Mouse (Mus musculus): ENCODE results near the gene Duox1. TPM values are rescaled to one million over a fixed set of nuclear protein-coding genes. Genes with fewer than 3 reads are reported as not detected.
A peak's percentile ranks its signal among the peaks of the same experiment; 100 is the strongest.

Duox1 gene
- polyA plus RNA-seq, 1 experiment from 2014 or later: 0.06 TPM

DNA sequence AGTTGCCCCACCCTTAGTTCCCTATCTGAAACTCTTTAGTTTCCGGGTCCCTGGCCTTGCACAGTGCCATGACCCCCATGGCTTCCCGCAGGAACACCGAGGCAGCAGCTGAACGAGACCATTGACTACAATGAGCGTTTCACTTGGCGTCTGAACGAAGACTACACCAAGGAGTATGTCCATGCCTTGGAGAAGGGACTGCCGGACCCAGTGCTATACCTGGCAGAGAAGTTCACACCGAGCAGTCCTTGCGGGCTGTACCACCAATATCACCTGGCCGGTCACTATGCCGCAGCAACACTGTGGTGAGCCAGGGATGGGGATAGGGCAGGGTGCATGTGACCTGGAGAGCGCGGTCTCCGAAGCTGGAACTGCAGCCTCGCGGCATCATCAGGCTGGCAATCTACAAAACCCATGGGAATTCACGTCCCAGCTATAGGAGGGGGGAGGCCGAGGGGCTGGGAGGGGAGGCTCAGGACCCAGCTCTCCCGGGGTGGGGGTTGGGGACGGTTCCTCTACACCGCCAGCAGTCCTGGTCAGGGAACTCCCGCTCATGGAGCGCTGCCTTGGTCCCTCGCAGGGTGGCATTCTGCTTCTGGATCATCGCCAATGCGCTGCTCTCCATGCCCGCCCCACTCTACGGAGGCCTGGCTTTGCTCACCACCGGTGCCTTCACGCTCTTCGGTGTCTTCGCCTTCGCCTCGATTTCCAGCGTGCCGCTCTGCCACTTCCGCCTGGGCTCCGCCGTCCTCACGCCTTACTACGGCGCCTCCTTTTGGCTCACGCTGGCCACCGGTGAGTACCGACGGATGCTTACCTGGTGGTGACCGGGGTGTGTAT, 14.2 kb upstream of the Duox1 start:
- WGBS: 1% methylated on average over 45 of the region's 48 CpGs
- Histone ChIP-seq H3K4me2 (replicated peaks) (peak overlapping the region; percentile 93), H3K27me3 (peaks cover 80% of the 10 kb centered on the region), H3K9me3 (no peaks in the 10 kb centered on the region), H3K4me3 (peak overlapping the region; percentile 50), H3K4me1 (peaks cover 38% of the 10 kb centered on the region), H3K9ac (replicated peaks) (peak overlapping the region; percentile 45), H3K36me3 (no peaks in the 10 kb centered on the region), H3K27ac (replicated peaks) (no peak overlapping the region)
- peak; percentile 52 for ATAC-seq (replicated peaks)

DNA sequence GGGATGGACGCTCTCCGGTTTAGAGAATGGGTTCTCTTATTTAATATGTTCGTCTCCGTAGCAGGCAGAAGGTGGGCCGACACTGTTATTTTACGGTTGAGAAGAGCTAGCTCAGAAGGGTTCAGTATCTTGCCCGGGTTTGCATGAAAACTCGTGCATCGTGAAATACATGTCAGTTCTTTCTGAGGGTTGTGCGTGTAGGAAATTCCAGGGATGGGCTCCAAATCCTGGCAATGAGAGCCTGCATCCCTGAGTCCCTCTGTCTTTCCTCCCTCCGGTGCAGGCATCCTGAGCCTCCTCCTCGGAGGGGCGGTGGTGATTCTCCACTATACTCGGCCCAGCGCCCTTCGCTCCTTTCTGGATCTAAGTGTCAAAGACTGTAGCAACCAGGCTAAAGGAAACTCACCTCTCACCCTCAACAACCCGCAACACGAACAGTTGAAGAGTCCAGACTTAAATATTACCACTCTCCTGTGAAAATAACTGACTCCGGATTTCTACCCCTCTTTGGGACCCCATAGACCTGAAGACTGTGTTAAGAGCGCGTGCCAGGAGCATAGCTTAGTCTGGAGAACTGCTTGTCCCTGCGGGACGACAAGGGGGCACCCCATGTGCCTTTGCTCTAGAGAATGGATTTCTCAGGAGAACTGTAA, 13.4 kb upstream of the Duox1 start:
- no peak for ATAC-seq (replicated peaks)
- 8% methylated on average over 23 of the region's 23 CpGs for WGBS
- Histone ChIP-seq H3K27ac (replicated peaks) (no peak overlapping the region), H3K9me3 (no peaks in the 10 kb centered on the region), H3K27me3 (peaks cover 76% of the 10 kb centered on the region), H3K9ac (replicated peaks) (peak overlapping the region; percentile 45), H3K4me2 (replicated peaks) (peak overlapping the region; percentile 93), H3K36me3 (no peaks in the 10 kb centered on the region), H3K4me1 (peaks cover 38% of the 10 kb centered on the region), H3K4me3 (peak overlapping the region; percentile 50)

DNA sequence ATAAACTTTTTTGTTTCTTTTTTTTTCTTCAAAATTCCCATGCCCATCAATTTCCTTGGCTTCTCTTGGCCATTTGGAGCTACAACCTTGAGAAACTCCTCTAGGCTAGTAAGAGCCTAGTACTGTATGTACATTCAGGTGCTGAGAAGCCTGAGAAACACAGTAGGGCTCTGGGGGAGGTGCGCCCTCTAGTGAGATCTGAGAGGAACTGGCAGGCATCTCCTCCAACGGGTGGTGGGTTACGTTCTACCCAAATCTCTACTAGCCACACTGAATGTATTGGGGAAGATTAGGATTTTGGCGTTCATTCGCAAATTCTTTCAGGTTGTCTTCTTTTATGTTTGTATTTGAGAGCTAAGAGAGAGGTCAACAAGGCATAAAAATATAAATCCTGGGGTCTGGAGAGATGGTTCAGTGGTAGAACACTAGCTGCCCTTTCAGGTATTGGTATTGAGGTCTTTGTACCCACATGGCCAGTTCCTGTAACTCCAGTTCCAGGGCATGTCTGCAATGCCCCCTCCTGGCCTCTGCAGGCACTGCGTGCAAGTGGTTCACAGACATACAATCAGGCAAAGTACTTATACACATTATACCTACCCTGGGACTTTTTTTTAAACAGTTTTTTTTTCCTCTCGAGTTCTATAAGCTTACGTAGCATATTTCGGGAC, 12.8 kb upstream of the Duox1 start:
- Histone ChIP-seq H3K36me3 (no peaks in the 10 kb centered on the region), H3K9me3 (no peaks in the 10 kb centered on the region), H3K4me2 (replicated peaks) (no peak overlapping the region), H3K4me1 (peaks cover 32% of the 10 kb centered on the region), H3K27me3 (peaks cover 72% of the 10 kb centered on the region), H3K27ac (replicated peaks) (no peak overlapping the region), H3K9ac (replicated peaks) (no peak overlapping the region), H3K4me3 (no peak overlapping the region)
- ATAC-seq (replicated peaks): peak; percentile 65
- WGBS: 12% methylated on average over 9 of the region's 9 CpGs

DNA sequence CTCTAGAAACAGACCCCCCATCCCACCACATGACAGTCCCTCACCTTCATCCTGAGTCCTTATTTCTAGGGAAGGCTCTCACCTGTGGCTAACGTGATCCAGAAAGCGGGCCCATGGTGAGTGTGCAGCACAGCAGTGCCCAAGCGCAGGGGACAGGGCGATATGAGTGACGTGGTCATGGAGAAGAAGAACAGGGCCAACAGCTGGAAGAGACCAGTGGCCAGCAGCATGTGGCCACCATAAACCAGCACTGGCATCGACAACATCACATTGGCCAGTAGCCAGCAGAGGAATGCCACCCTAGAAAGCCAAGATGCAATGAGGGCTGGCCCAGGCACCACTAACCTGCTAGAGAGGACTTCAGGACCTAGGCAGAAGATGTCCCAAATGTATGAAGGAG, 10.9 kb upstream of the Duox1 start:
- Histone ChIP-seq H3K9ac (replicated peaks) (no peak overlapping the region), H3K4me1 (peaks cover 16% of the 10 kb centered on the region), H3K36me3 (no peaks in the 10 kb centered on the region), H3K9me3 (no peaks in the 10 kb centered on the region), H3K27ac (replicated peaks) (no peak overlapping the region), H3K4me3 (no peak overlapping the region), H3K27me3 (peaks cover 54% of the 10 kb centered on the region), H3K4me2 (replicated peaks) (no peak overlapping the region)
- no peak for ATAC-seq (replicated peaks)
- 93% methylated on average over 6 of the region's 6 CpGs for WGBS

DNA sequence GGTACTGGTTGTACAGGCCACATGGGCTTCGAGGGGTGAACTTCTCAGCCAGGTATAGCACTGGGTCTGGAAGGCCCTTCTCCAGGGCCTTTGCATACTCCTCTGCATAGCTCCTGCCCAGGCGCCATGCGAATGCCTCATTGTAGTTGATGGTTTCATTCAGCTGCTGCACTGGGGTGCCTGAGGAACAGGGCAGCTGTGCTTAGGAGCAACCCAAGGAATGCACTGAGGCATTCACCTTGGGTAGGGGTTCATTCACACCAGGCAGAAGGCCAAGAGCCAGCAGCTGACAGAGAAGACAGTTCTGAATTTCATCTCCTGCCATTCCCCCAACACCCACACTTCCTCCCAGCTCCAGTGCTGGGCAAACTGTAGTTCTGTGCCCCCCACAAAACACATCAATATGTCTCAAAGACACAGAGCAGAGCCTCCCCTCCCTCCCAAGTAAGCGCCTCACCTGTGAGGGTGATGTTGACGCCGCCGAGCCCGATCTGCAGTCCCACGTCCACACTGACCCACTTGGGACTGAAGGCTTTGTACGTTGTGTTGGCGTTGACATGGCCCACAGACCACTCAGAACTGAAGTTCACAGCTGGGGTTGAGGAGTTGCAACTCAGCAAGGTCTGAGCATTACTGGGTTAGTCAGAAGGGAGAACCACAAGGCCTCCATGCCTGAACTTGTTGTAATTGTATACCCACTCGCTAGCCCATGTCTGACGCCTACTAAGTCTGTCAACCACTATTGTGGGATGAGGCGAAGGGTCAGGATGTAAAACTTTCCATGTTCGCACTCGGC, 10.2 kb upstream of the Duox1 start:
- Histone ChIP-seq H3K36me3 (no peaks in the 10 kb centered on the region), H3K9me3 (no peaks in the 10 kb centered on the region), H3K4me3 (no peak overlapping the region), H3K4me2 (replicated peaks) (no peak overlapping the region), H3K27me3 (peaks cover 46% of the 10 kb centered on the region), H3K27ac (replicated peaks) (no peak overlapping the region), H3K4me1 (peaks cover 16% of the 10 kb centered on the region), H3K9ac (replicated peaks) (no peak overlapping the region)
- ATAC-seq (replicated peaks): no peak
- WGBS: 86% methylated on average over 16 of the region's 16 CpGs

DNA sequence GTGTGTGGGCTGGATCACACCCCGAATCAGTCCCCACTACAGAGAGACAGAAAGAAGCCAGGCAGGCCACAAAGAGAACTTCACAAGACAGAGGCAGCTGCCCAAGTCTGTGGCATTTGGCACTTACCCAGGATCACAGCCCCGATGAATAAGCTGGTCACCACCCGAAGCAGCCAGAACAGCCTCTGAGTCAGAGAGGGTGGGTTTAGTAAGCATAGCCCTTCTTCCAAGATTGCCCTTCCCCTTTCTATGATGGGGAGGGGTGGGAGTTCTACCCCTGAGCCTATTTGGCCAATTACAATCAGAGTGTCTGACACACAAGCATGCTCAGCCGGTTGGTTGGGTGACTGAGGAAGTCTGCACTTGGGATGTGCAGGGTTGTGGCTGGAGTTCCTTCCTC, 9.3 kb upstream of the Duox1 start:
- ATAC-seq (replicated peaks): no peak
- Histone ChIP-seq H3K4me2 (replicated peaks) (no peak overlapping the region), H3K4me3 (no peak overlapping the region), H3K4me1 (peaks cover 12% of the 10 kb centered on the region), H3K9ac (replicated peaks) (no peak overlapping the region), H3K27me3 (peaks cover 39% of the 10 kb centered on the region), H3K36me3 (no peaks in the 10 kb centered on the region), H3K9me3 (no peaks in the 10 kb centered on the region), H3K27ac (replicated peaks) (no peak overlapping the region)
- 48% methylated on average over 4 of the region's 4 CpGs for WGBS

DNA sequence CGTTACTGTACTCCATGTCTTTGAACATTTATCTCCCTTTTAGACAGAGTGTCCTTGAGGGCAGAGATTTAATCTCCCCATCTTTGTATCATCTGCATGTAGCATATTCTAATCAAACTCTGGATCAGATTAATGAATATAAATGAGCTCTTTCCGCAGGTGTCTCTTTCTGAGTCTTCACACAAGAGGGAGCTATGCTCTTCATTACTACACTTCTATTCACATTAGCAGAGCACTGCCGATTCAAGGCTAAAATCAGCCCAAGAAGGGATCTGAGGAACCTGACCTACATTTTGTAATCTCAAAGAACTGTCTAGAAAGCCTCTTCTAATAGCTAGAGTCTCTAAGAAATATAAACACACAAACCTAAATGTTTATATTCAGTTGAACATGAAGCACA, 5.8 kb upstream of the Duox1 start:
- ATAC-seq (replicated peaks): no peak

DNA sequence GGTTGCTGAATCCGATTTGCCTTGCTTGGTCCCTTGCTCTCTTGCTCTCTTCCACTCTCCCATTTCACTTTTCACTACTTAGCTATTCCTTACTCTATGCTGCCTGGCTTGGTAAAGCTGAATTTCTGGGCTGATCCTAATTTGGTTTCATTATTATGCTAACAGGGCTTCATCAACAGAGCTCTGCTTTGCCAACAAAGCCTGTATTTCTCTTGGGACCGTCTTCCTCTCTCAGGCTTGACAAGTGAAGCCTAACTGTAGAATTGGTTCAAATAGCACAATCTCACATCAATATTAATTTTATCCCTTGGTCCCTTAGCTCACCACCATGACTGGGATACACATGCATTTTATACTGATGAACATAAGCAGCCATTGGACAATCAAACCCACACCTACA, 3.9 kb upstream of the Duox1 start:
- Histone ChIP-seq H3K9me3 (no peaks in the 10 kb centered on the region), H3K27me3 (peaks cover 40% of the 10 kb centered on the region), H3K4me1 (peaks cover 12% of the 10 kb centered on the region), H3K4me2 (replicated peaks) (no peak overlapping the region), H3K9ac (replicated peaks) (no peak overlapping the region), H3K36me3 (no peaks in the 10 kb centered on the region), H3K4me3 (no peak overlapping the region), H3K27ac (replicated peaks) (no peak overlapping the region)
- ATAC-seq (replicated peaks): no peak
- 26% methylated on average over 2 of the region's 2 CpGs for WGBS

More for the DNA sequence above, 5.8 kb upstream of the Duox1 start:
- H3K9me3 ChIP-seq: no peaks in the 10 kb centered on the region
- no peak overlapping the region for H3K27ac ChIP-seq (replicated peaks)
- 46% methylated on average over 3 of the region's 3 CpGs for WGBS
- no peak overlapping the region for H3K4me3 ChIP-seq
- H3K9ac ChIP-seq (replicated peaks): no peak overlapping the region
- no peak overlapping the region for H3K4me2 ChIP-seq (replicated peaks)
- no peaks in the 10 kb centered on the region for H3K36me3 ChIP-seq
- peaks cover 41% of the 10 kb centered on the region for H3K27me3 ChIP-seq
- H3K4me1 ChIP-seq: peaks cover 12% of the 10 kb centered on the region

DNA sequence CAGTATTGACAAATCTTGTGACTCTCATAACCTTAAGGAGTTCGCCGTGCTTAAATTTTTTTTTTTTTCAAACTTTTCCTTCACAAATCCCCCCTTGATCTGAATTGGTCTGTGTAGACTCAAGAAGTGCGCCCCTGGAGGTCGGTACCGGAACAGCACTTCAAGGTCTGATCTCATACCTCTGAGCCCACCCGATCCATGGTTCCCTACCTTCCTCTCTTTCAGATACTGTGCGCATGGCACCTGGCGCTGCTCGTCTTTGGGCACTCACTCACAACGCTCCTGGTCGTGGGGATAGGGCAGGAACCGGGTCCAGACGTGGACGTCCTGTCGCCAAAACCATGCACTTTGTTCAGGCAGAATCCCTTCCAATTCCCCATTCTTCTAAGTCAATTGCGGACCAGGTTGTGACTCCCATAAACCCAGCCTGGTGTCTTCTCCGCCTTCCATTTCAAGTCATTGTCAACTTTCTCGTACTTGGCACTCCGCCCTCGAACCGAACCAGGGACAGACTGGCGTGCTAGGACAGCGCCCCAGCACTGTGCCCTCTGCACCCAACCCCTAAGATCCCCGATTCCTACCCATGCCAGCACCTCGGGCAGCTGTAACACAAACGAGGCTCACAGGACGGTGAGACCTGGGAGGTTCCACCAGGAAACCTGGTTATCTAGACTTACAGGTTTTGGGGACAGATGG, 2.6 kb upstream of the Duox1 start:
- Histone ChIP-seq H3K27ac (replicated peaks) (no peak overlapping the region), H3K4me1 (peaks cover 12% of the 10 kb centered on the region), H3K4me3 (peak overlapping the region; percentile 25), H3K9ac (replicated peaks) (no peak overlapping the region), H3K36me3 (no peaks in the 10 kb centered on the region), H3K4me2 (replicated peaks) (peak overlapping the region; percentile 39), H3K27me3 (peaks cover 39% of the 10 kb centered on the region), H3K9me3 (no peaks in the 10 kb centered on the region)
- peak; percentile 41 for ATAC-seq (replicated peaks)
- WGBS: 4% methylated on average over 27 of the region's 27 CpGs

DNA sequence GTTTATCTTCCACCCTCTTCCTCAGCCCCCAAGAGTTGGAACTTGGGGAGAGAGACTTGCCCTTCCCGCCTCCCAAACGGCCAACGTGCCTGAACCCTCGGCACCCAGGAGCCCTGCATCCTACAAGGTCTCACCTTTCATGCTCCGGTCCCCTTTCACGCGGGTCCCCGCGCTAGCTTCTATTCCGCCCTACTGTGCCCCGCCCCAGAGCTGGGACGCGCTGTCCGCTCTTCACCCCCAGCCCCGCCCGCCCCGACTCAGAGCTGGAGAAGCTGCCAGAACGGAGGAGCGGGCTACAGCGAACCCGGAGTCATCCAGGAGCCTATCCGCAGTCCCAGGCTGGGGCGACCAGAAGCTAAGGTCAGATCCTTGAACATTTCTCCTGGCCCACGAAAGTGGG, 1.9 kb upstream of the Duox1 start, which contains the start of gene Duoxa1:
Duoxa1 (minus strand) TSS at position 195 of the 400 bp plus-strand sequence.
- 0 out of 2 replicates have a peak, but pooled peaks have one; percentile 41 for ATAC-seq (replicated peaks)
- Histone ChIP-seq H3K27me3 (peaks cover 39% of the 10 kb centered on the region), H3K4me3 (peak within 1 kb of the TSS; percentile 25), H3K36me3 (no peaks in the 10 kb centered on the region), H3K9ac (replicated peaks) (no peak within 1 kb of the TSS), H3K4me1 (peaks cover 12% of the 10 kb centered on the region), H3K27ac (replicated peaks) (no peak within 1 kb of the TSS), H3K9me3 (no peaks in the 10 kb centered on the region), H3K4me2 (replicated peaks) (peak within 1 kb of the TSS; percentile 39)
- 2% methylated on average over 24 of the region's 24 CpGs for WGBS

DNA sequence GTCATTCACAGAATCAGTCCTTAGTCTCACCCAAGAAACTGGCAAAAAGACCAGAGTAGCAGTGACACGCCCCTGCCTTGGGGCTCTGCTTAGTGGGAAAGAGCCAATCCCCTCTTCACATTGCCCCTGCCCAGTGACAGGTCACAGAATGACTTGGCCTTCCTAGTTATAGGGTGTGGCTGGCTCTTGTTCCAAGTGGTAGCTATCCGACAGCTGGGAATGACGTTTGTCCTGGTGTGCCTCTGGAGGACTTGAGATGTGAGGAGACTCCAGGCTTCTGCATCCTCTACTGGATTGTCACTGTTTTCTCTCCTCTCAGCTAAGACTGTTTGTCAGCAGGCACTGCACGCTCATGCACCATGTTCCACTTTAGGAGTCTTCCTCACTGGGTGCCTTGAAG, 1.9 kb downstream of the Duox1 start:
- Histone ChIP-seq H3K27me3 (peaks cover 31% of the 10 kb centered on the region), H3K9ac (replicated peaks) (no peak overlapping the region), H3K27ac (replicated peaks) (no peak overlapping the region), H3K4me1 (peaks cover 12% of the 10 kb centered on the region), H3K4me3 (no peak overlapping the region), H3K9me3 (no peaks in the 10 kb centered on the region), H3K36me3 (no peaks in the 10 kb centered on the region), H3K4me2 (replicated peaks) (no peak overlapping the region)
- WGBS: 75% methylated on average over 4 of the region's 4 CpGs
- no peak for ATAC-seq (replicated peaks)

All from forebrain, embryonic 15.5 days (tissue).